Mouse (Mus musculus) CD8-positive naive resting alpha-beta T cell, adult 2 months (primary cell): ENCODE measurements at regions not wholly inside any gene's neighbourhood (a gene's known extent, or its start where the extent isn't known, plus 50 kb on each side); places are given as distances from the start of the nearest gene placed in this dataset.
"Not testable (repeated sequence)": the region's sequence is repeated elsewhere in the genome, so short reads cannot be mapped to it uniquely, and the experiment has no call there.

ENCODE experiments used
- DNase-seq, 2 experiments: peaks; one replicate each; pipeline ENCODE4 v3.0.0; 2022; ENCODE audit warnings: low read depth in 2 of 2, low spot score in 2 of 2

- no peak for DNase-seq
These were observed 418.1 kb upstream of the Slc10a2 start for GRCm38 (mm10) chr8:5523281-5523680.

- no peak for DNase-seq
These were observed 390.7 kb upstream of the Slc10a2 start for GRCm38 (mm10) chr8:5495861-5496260.

- DNase-seq, result no peak
These were observed 385.3 kb upstream of the Slc10a2 start for GRCm38 (mm10) chr8:5490491-5490890.

- no peak for DNase-seq
These were observed 377.8 kb upstream of the Slc10a2 start for GRCm38 (mm10) chr8:5482938-5483337.

- no peak for DNase-seq
These were observed 367.8 kb upstream of the Slc10a2 start for GRCm38 (mm10) chr8:5472999-5473398.

- no peak for DNase-seq
These were observed 367.4 kb upstream of the Slc10a2 start for GRCm38 (mm10) chr8:5472582-5472981.

- DNase-seq, result no peak
These were observed 352.5 kb upstream of the Slc10a2 start for GRCm38 (mm10) chr8:5457619-5458018.

- DNase-seq, result no peak
These were observed 348.3 kb upstream of the Slc10a2 start for GRCm38 (mm10) chr8:5453469-5453868.

- DNase-seq, result not testable (repeated sequence)
These were observed 337.1 kb upstream of the Slc10a2 start for GRCm38 (mm10) chr8:5442243-5442642.

- not testable (repeated sequence) for DNase-seq
These were observed 335.3 kb upstream of the Slc10a2 start for GRCm38 (mm10) chr8:5440404-5440803.

GRCm38 (mm10) chr8:5439054-5439453 lies 333.9 kb upstream of the Slc10a2 start:
- DNase-seq, result no peak

GRCm38 (mm10) chr8:5428303-5428971 lies 323.3 kb upstream of the Slc10a2 start:
- DNase-seq, result no peak

- DNase-seq, result not testable (repeated sequence)
These were observed 311.7 kb upstream of the Slc10a2 start for GRCm38 (mm10) chr8:5416841-5417240.

GRCm38 (mm10) chr8:5384851-5385250 lies 279.7 kb upstream of the Slc10a2 start:
- no peak for DNase-seq

GRCm38 (mm10) chr8:5378001-5378400 lies 272.9 kb upstream of the Slc10a2 start:
- DNase-seq, result no peak

GRCm38 (mm10) chr8:5339953-5340352 lies 234.8 kb upstream of the Slc10a2 start:
- no peak for DNase-seq

GRCm38 (mm10) chr8:5314594-5314993 lies 209.4 kb upstream of the Slc10a2 start:
- no peak for DNase-seq

GRCm38 (mm10) chr8:5299982-5300381 lies 194.8 kb upstream of the Slc10a2 start:
- DNase-seq, result no peak

GRCm38 (mm10) chr8:5297190-5297589 lies 192.0 kb upstream of the Slc10a2 start:
- no peak for DNase-seq

GRCm38 (mm10) chr8:5285708-5286161 lies 180.6 kb upstream of the Slc10a2 start:
- DNase-seq, result no peak

- DNase-seq, result no peak
These were observed 178.6 kb upstream of the Slc10a2 start for GRCm38 (mm10) chr8:5283799-5284198.

GRCm38 (mm10) chr8:5262316-5262715 lies 157.2 kb upstream of the Slc10a2 start:
- DNase-seq, result no peak

- peak; percentile 5 to 34 for DNase-seq
These were observed 136.7 kb upstream of the Slc10a2 start for GRCm38 (mm10) chr8:5241871-5242270.
